Mouse (Mus musculus) embryonic facial prominence, embryonic 12.5 days (tissue): ENCODE measurements at regions not wholly inside any gene's neighbourhood (a gene's known extent, or its start where the extent isn't known, plus 50 kb on each side); places are given as distances from the start of the nearest gene placed in this dataset.

Source experiments
- ATAC-seq: fragments of 200-750 bp; cut with Nextera tagmentation; 2 replicates; pipeline ENCODE4 v1.8.0; 2017; ENCODE audit not compliant: insufficient number of reproducible peaks, insufficient read depth, low FRiP score, low TSS enrichment
- H3K27ac ChIP-seq: fragments of 300-500 bp; sonication (generic); 2 replicates; pipeline ENCODE4 v1.5.1; 2016; ENCODE audit warnings: mild to moderate bottlenecking
- H3K27me3 ChIP-seq: fragments of 300-500 bp; sonication (generic); 2 replicates; pipeline ENCODE4 v1.6.1; 2016; ENCODE audit warnings: mild to moderate bottlenecking, moderate library complexity
- H3K36me3 ChIP-seq: fragments of 300-500 bp; sonication (generic); 2 replicates; pipeline ENCODE4 v1.6.1; 2016; ENCODE audit warnings: mild to moderate bottlenecking
- H3K4me1 ChIP-seq: fragments of 300-500 bp; sonication (generic); 2 replicates; pipeline ENCODE4 v1.6.1; 2016
- H3K4me2 ChIP-seq: fragments of 300-500 bp; sonication (generic); replicated peaks from 2 replicates; pipeline ENCODE4 v1.6.1; 2016; ENCODE audit warnings: mild to moderate bottlenecking, moderate library complexity
- H3K4me3 ChIP-seq: fragments of 300-500 bp; sonication (generic); 2 replicates; pipeline ENCODE4 v1.5.1; 2016; ENCODE audit warnings: mild to moderate bottlenecking
- H3K9ac ChIP-seq: fragments of 300-500 bp; sonication (generic); 2 replicates; pipeline ENCODE4 v1.6.1; 2016; ENCODE audit warnings: mild to moderate bottlenecking, moderate library complexity
- H3K9me3 ChIP-seq: fragments of 300-500 bp; sonication (generic); 2 replicates; pipeline ENCODE4 v1.6.1; 2016; ENCODE audit warnings: mild to moderate bottlenecking, moderate library complexity
- WGBS: fragments of 180-500 bp; shearing (Covaris S2); methylation state at CpG from one replicate; pipeline ENCODE4 v1.1.7; 2016; 5-methylcytosine and 5-hydroxymethylcytosine counted together

GRCm38 (mm10) chr7:55710872-55711558 is 57.0 kb upstream of the Siglech start:
- Histone ChIP-seq H3K36me3 (no peaks in the 10 kb centered on the region), H3K4me1 (no peaks in the 10 kb centered on the region), H3K4me2 (no peak overlapping the region), H3K27ac (no peak overlapping the region), H3K4me3 (no peak overlapping the region), H3K27me3 (no peaks in the 10 kb centered on the region), H3K9ac (no peak overlapping the region), H3K9me3 (no peaks in the 10 kb centered on the region)
- ATAC-seq: peak; percentile 79; the same call in 1 of the 2 replicates
- whole genome bisulfite sequencing: 8% methylated on average over 11 of the region's 11 CpGs
